Mouse (Mus musculus) midbrain, embryonic 11.5 days (tissue): ENCODE data around the gene Parp8. TPM values are rescaled to one million over a fixed set of nuclear protein-coding genes. Genes with fewer than 3 reads are reported as not detected.

ENCODE experiments used
- polyA plus RNA-seq: library from polyadenylated mRNA; unstranded; fragments of >200 nt; fragmentation: Nextera tagmentation; extraction: Ambion mirVana; gene quantifications from 2 replicates; pipeline ENCODE4 v1.2.1, GENCODE M21; 2014

Gene Parp8
- polyA plus RNA-seq, 1 experiment from 2014 or later = 13.3 TPM

Other genes with a start within 250 kb of the Parp8 start
- gene Emb, start 183.0 kb upstream of the Parp8 start, polyA plus RNA-seq = 39.3 and 39.9 TPM in 2 replicates
- gene Gm17509, start 195.5 kb upstream of the Parp8 start, polyA plus RNA-seq = 0.68 and 0.94 TPM in 2 replicates